Mouse (Mus musculus) midbrain, embryonic 11.5 days (tissue): ENCODE data around the gene Crcp. TPM values are rescaled to one million over a fixed set of nuclear protein-coding genes. Genes with fewer than 3 reads are reported as not detected.

ENCODE experiments used
- ATAC-seq: fragments of 200-750 bp; cut with Nextera tagmentation; 2 replicates; pipeline ENCODE4 v1.8.0; 2017; ENCODE audit warnings: moderate TSS enrichment, moderate library complexity; ENCODE audit not compliant: low FRiP score
- DNase-seq: peaks from one replicate; pipeline ENCODE4 v3.0.0; 2015; ENCODE audit warnings: low spot score; ENCODE audit errors: missing footprints
- H3K27ac ChIP-seq: fragments of 300-500 bp; sonication (generic); 2 replicates; pipeline ENCODE4 v1.5.1; 2014; ENCODE audit warnings: low read depth, low read length
- H3K27me3 ChIP-seq: fragments of 300-500 bp; sonication (generic); 2 replicates; pipeline ENCODE4 v1.6.1; 2014; ENCODE audit warnings: mild to moderate bottlenecking, low read length, moderate library complexity, mixed read lengths; ENCODE audit not compliant: control insufficient read depth, insufficient read depth
- H3K36me3 ChIP-seq: fragments of 300-500 bp; sonication (generic); 2 replicates; pipeline ENCODE4 v1.6.1; 2014; ENCODE audit warnings: mild to moderate bottlenecking, low read length, moderate library complexity, mixed read lengths; ENCODE audit not compliant: control insufficient read depth, insufficient read depth
- H3K4me1 ChIP-seq: fragments of 300-500 bp; sonication (generic); 2 replicates; pipeline ENCODE4 v1.6.1; 2014; ENCODE audit warnings: low read length; ENCODE audit not compliant: control insufficient read depth, insufficient read depth
- H3K4me2 ChIP-seq: fragments of 300-500 bp; sonication (generic); 2 replicates; pipeline ENCODE4 v1.6.1; 2014; ENCODE audit warnings: mild to moderate bottlenecking, moderate library complexity
- H3K4me3 ChIP-seq: fragments of 300-500 bp; sonication (generic); 2 replicates; pipeline ENCODE4 v1.5.1; 2014; ENCODE audit warnings: low read depth, low read length
- H3K9ac ChIP-seq: fragments of 300-500 bp; sonication (generic); 2 replicates; pipeline ENCODE4 v1.6.1; 2014; ENCODE audit warnings: low read length
- H3K9me3 ChIP-seq: fragments of 300-500 bp; sonication (generic); 2 replicates; pipeline ENCODE4 v1.6.1; 2016; ENCODE audit warnings: low read length; ENCODE audit not compliant: control insufficient read depth
- WGBS: fragments of 180-500 bp; shearing (Covaris S2); extraction: QIAGEN DNeasy Blood & Tissue Kit; methylation state at CpG from one replicate; pipeline ENCODE4 v1.1.7; 2014; 5-methylcytosine and 5-hydroxymethylcytosine counted together
- polyA plus RNA-seq: library from polyadenylated mRNA; unstranded; fragments of >200 nt; fragmentation: Nextera tagmentation; extraction: Ambion mirVana; gene quantifications from 2 replicates; pipeline ENCODE4 v1.2.1, GENCODE M21; 2014

Gene Crcp
- polyA plus RNA-seq, result 41.1 and 42.7 TPM in 2 replicates

GRCm38 (mm10) chr5:130029142-130029897 is at the start of gene Crcp, which contains the start of gene Asl:
Gene Crcp (plus strand): TSS chr5:130029290.
Gene Asl (minus strand): TSS chr5:130029247.
- peak; percentile 86 for ATAC-seq
- peak within 1 kb of the TSS; percentile 92 for H3K27ac ChIP-seq
- peak within 1 kb of the TSS; percentile 87 for H3K9ac ChIP-seq
- peaks cover 2% of the 10 kb centered on the region; the same call in 1 of the 2 replicates for H3K4me1 ChIP-seq
- DNase-seq, result peak; percentile 98
- no peaks in the 10 kb centered on the region for H3K9me3 ChIP-seq
- peak within 1 kb of the TSS; percentile 83 for H3K4me2 ChIP-seq
- WGBS, result 2% methylated on average over 51 of the region's 51 CpGs
- H3K36me3 ChIP-seq, result no peaks in the 10 kb centered on the region
- H3K4me3 ChIP-seq, result peak within 1 kb of the TSS; percentile 83
- H3K27me3 ChIP-seq, result no peaks in the 10 kb centered on the region

- 82% methylated on average over 3 of the region's 3 CpGs for WGBS
- H3K36me3 ChIP-seq, result no peaks in the 10 kb centered on the region; the same call in 1 of the 2 replicates
- ATAC-seq (no peak), DNase-seq (no peak)
- H3K9ac ChIP-seq, result no peak overlapping the region
- no peaks in the 10 kb centered on the region for H3K4me1 ChIP-seq
- no peak overlapping the region for H3K27ac ChIP-seq
- no peak overlapping the region for H3K4me2 ChIP-seq
- no peaks in the 10 kb centered on the region for H3K27me3 ChIP-seq
- no peak overlapping the region for H3K4me3 ChIP-seq
- no peaks in the 10 kb centered on the region for H3K9me3 ChIP-seq
Measured at GRCm38 (mm10) chr5:129980216-129980615, 48.9 kb upstream of the Crcp start.

GRCm38 (mm10) chr5:129989376-129989775 is 39.7 kb upstream of the Crcp start:
- Histone ChIP-seq H3K4me3 (no peak overlapping the region), H3K9ac (no peak overlapping the region), H3K4me2 (no peak overlapping the region), H3K4me1 (no peaks in the 10 kb centered on the region), H3K27ac (no peak overlapping the region), H3K27me3 (no peaks in the 10 kb centered on the region), H3K36me3 (no peaks in the 10 kb centered on the region; the same call in 1 of the 2 replicates), H3K9me3 (no peaks in the 10 kb centered on the region)
- ATAC-seq, result no peak
- WGBS, result 84% methylated on average over 13 of the region's 13 CpGs
- DNase-seq, result no peak

- DNase-seq, result no peak
Measured at GRCm38 (mm10) chr5:129991898-129992297, 37.2 kb upstream of the Crcp start.

GRCm38 (mm10) chr5:129993374-129993773 is 35.7 kb upstream of the Crcp start:
- no peak for ATAC-seq
- H3K4me1 ChIP-seq, result no peaks in the 10 kb centered on the region
- no peaks in the 10 kb centered on the region for H3K9me3 ChIP-seq
- no peak overlapping the region for H3K4me2 ChIP-seq
- no peak for DNase-seq
- H3K36me3 ChIP-seq, result no peaks in the 10 kb centered on the region
- no peak overlapping the region for H3K4me3 ChIP-seq
- H3K9ac ChIP-seq, result no peak overlapping the region
- 94% methylated on average over 14 of the region's 14 CpGs for WGBS
- H3K27me3 ChIP-seq, result no peaks in the 10 kb centered on the region
- no peak overlapping the region for H3K27ac ChIP-seq

More at GRCm38 (mm10) chr5:129991898-129992297, 37.2 kb upstream of the Crcp start:
- no peak overlapping the region for H3K4me3 ChIP-seq
- no peaks in the 10 kb centered on the region for H3K27me3 ChIP-seq
- no peaks in the 10 kb centered on the region for H3K9me3 ChIP-seq
- no peak overlapping the region for H3K9ac ChIP-seq
- no peak overlapping the region for H3K4me2 ChIP-seq
- H3K4me1 ChIP-seq, result no peaks in the 10 kb centered on the region
- 94% methylated on average over 5 of the region's 5 CpGs for WGBS
- H3K27ac ChIP-seq, result no peak overlapping the region
- no peaks in the 10 kb centered on the region for H3K36me3 ChIP-seq
- ATAC-seq, result no peak

- WGBS, result 91% methylated on average over 7 of the region's 7 CpGs
- H3K4me2 ChIP-seq, result no peak overlapping the region
- DNase-seq (no peak), ATAC-seq (no peak)
- no peaks in the 10 kb centered on the region for H3K4me1 ChIP-seq
- no peaks in the 10 kb centered on the region for H3K36me3 ChIP-seq
- no peak overlapping the region for H3K27ac ChIP-seq
- H3K9me3 ChIP-seq, result no peaks in the 10 kb centered on the region
- H3K9ac ChIP-seq, result no peak overlapping the region
- no peaks in the 10 kb centered on the region for H3K27me3 ChIP-seq
- no peak overlapping the region for H3K4me3 ChIP-seq
Measured at GRCm38 (mm10) chr5:129994989-129995388, 34.1 kb upstream of the Crcp start.

GRCm38 (mm10) chr5:129997700-129998099 is 31.4 kb upstream of the Crcp start:
- DNase-seq, result no peak
- 71% methylated on average over 19 of the region's 19 CpGs for WGBS
- Histone ChIP-seq H3K9me3 (no peaks in the 10 kb centered on the region), H3K4me3 (no peak overlapping the region), H3K4me1 (no peaks in the 10 kb centered on the region), H3K36me3 (no peaks in the 10 kb centered on the region), H3K9ac (no peak overlapping the region), H3K27me3 (no peaks in the 10 kb centered on the region), H3K4me2 (no peak overlapping the region), H3K27ac (no peak overlapping the region)
- no peak for ATAC-seq

GRCm38 (mm10) chr5:129999097-129999496 is 30.0 kb upstream of the Crcp start:
- H3K4me3 ChIP-seq, result no peak overlapping the region
- H3K36me3 ChIP-seq, result no peaks in the 10 kb centered on the region
- no peak overlapping the region for H3K4me2 ChIP-seq
- no peaks in the 10 kb centered on the region for H3K9me3 ChIP-seq
- H3K9ac ChIP-seq, result no peak overlapping the region
- WGBS, result 40% methylated on average over 4 of the region's 4 CpGs
- H3K27me3 ChIP-seq, result no peaks in the 10 kb centered on the region
- H3K4me1 ChIP-seq, result no peaks in the 10 kb centered on the region
- no peak for ATAC-seq
- H3K27ac ChIP-seq, result no peak overlapping the region
- DNase-seq, result peak; percentile 94

GRCm38 (mm10) chr5:130000735-130001134 is 28.4 kb upstream of the Crcp start:
- Histone ChIP-seq H3K27me3 (no peaks in the 10 kb centered on the region), H3K4me1 (no peaks in the 10 kb centered on the region), H3K36me3 (no peaks in the 10 kb centered on the region), H3K9ac (no peak overlapping the region), H3K9me3 (peaks cover 4% of the 10 kb centered on the region; the same call in 1 of the 2 replicates), H3K27ac (no peak overlapping the region), H3K4me3 (no peak overlapping the region), H3K4me2 (no peak overlapping the region)
- ATAC-seq, result no peak
- peak; percentile 54 for DNase-seq
- WGBS, result 93% methylated on average over 12 of the region's 12 CpGs
